In the genomic region with DNA sequence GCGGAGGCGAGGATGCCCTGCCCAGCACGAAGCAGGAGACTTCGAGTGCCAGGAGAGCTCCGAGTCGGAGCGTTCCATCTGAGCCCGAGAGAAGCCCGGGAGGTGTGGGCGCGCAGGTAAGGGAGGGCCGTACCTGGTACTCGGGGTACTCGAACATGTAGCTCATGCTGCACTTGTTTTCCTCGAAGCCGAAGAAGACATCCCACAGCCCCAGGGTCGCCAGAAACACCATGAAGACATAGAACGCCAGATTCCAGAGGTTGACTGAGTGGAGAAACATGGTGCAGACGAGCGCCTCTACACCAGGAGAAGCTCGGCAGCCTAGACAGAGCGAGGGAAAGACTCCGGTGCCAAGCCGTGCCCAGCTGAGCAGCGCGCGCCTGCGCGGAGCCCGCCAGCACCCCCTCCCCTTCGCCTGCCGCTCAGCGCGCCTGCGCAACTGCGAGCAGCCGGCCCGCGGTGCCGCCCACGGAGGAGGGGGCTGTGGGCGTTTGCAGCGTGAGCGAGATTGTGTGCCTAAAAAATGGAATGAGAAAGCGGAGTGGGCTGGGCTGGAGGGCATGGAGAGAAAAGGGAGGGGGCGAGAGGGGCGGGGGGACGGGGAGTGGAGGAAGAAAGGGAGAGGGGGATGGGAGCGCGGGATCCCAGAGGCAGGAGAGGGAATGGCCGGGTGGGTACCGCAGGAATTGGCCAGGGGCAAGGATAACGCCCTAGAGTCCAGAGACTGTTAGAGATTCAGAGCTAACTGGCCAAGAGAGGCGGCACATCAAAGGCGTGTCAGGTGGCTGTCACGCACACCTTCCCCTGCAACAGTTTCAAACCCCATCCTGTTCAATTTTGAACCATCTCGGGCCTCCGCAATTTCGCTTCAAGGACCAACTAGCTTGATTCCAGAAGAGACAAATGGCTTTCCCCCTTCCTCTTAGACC, we compare ENCODE assay signal across 8 mouse cellular contexts. TPM values are rescaled to one million over a fixed set of nuclear protein-coding genes. Genes with fewer than 3 reads are reported as not detected.
DNase-seq lines count a peak whose midpoint lies in the region; ATAC-seq and TF ChIP-seq lines count a peak whose summit lies in the region.

A gene (minus strand): TSS at position 384 of the 929 bp plus-strand sequence.

- in situ Hi-C loops in ES-E14 (cut with MboI; ENCODE audit: low sequenced_read_pairs in 2 of 2, unreplicated experiment in 2 of 2), result no loop called here

- peak within 1 kb of the TSS; percentile 81 for H3K4me2 ChIP-seq in hindbrain, embryonic 12.5 days (replicated peaks)
- H3K4me2 ChIP-seq in lung, postnatal 0 days (replicated peaks; ENCODE audit: low read depth, low read length), result peak within 1 kb of the TSS; percentile 98

- no peaks in the 10 kb centered on the region for H3K27me3 ChIP-seq in hindbrain, embryonic 12.5 days
- H3K27me3 ChIP-seq in lung, postnatal 0 days (replicated peaks; ENCODE audit: insufficient read depth, low read length), result no peaks in the 10 kb centered on the region

- under 1% methylated on average over 55 of the region's 59 CpGs for WGBS in hindbrain, embryonic 12.5 days
- WGBS in lung, postnatal 0 days, result under 1% methylated on average over 47 of the region's 59 CpGs

- no peaks in the 10 kb centered on the region for H3K36me3 ChIP-seq in ES-E14 (ENCODE audit: control insufficient read depth, insufficient read depth, low read length, poor library complexity, severe bottlenecking)
- H3K36me3 ChIP-seq in hindbrain, embryonic 12.5 days, result no peaks in the 10 kb centered on the region
- no peaks in the 10 kb centered on the region for H3K36me3 ChIP-seq in lung, postnatal 0 days (ENCODE audit: insufficient read depth, low read length)

- ATAC-seq in hindbrain, embryonic 12.5 days (ENCODE audit: low FRiP score), result peak; percentile 100
- ATAC-seq in lung, postnatal 0 days, result peak; percentile 99

- no peak within 1 kb of the TSS for H3K27ac ChIP-seq in ES-E14 (ENCODE audit: insufficient read depth, low read depth, low read length, poor library complexity, severe bottlenecking)
- peak within 1 kb of the TSS; percentile 81 for H3K27ac ChIP-seq in hindbrain, embryonic 12.5 days
- H3K27ac ChIP-seq in lung, postnatal 0 days (ENCODE audit: low read length), result no peak within 1 kb of the TSS

- H3K4me3 ChIP-seq in ES-E14 (ENCODE audit: insufficient read depth in 1 of 2, low read depth in 1 of 2, low read length in 2 of 2, poor library complexity in 1 of 2, severe bottlenecking in 1 of 2), result peak within 1 kb of the TSS; percentile 66 to 86
- peak within 1 kb of the TSS; percentile 72 for H3K4me3 ChIP-seq in hindbrain, embryonic 12.5 days
- H3K4me3 ChIP-seq in lung, postnatal 0 days (ENCODE audit: low read depth, low read length), result peak within 1 kb of the TSS; percentile 64

- no peaks in the 10 kb centered on the region for H3K4me1 ChIP-seq in ES-E14 (ENCODE audit: control insufficient read depth in 2 of 2, insufficient read depth in 2 of 2, low read length in 2 of 2, poor library complexity in 1 of 2)
- 0 out of 2 replicates have a peak, but pooled peaks cover 2% of the 10 kb centered on the region for H3K4me1 ChIP-seq in hindbrain, embryonic 12.5 days
- H3K4me1 ChIP-seq in lung, postnatal 0 days (ENCODE audit: insufficient read depth, low read depth, low read length), result no peaks in the 10 kb centered on the region; the same call in 1 of the 2 replicates

- peak; percentile 84 for DNase-seq in ES-E14 (ENCODE audit: low read depth, low spot score)
- DNase-seq in cerebellum, adult 8-10 months, result peak; percentile 91
- peak; percentile 87 to 91 for DNase-seq in frontal cortex, postnatal 10 days (ENCODE audit: low spot score in 2 of 2)
- DNase-seq in layer of hippocampus, postnatal 10 days (ENCODE audit: low spot score in 2 of 2), result peak; percentile 89 to 94
- DNase-seq in lung, postnatal 0 days (ENCODE audit: low spot score), result peak; percentile 95
- peak; percentile 64 for DNase-seq in ovary, postnatal 10 days (ENCODE audit: low spot score)
- peak; percentile 92 for DNase-seq in thymus, postnatal 0 days (ENCODE audit: low spot score)

- no peaks in the 10 kb centered on the region for H3K9me3 ChIP-seq in ES-E14 (ENCODE audit: control insufficient read depth, insufficient read depth, low read depth, low read length)
- H3K9me3 ChIP-seq in hindbrain, embryonic 12.5 days (replicated peaks), result no peaks in the 10 kb centered on the region
- H3K9me3 ChIP-seq in lung, postnatal 0 days (ENCODE audit: low read length), result no peaks in the 10 kb centered on the region

- no peak for TF ChIP-seq EP300 in lung, postnatal 0 days (IDR thresholded peaks at IDR 0.05)

- peak within 1 kb of the TSS; percentile 65 for H3K9ac ChIP-seq in ES-E14 (ENCODE audit: insufficient read depth, low read depth, low read length, poor library complexity, severe bottlenecking)
- peak within 1 kb of the TSS; percentile 81 for H3K9ac ChIP-seq in hindbrain, embryonic 12.5 days
- peak within 1 kb of the TSS; percentile 62 for H3K9ac ChIP-seq in lung, postnatal 0 days (replicated peaks; ENCODE audit: low read depth)

- peak; percentile 14; the same call in 1 of the 2 replicates for TF ChIP-seq CTCF in lung, postnatal 0 days (IDR thresholded peaks at IDR 0.05)

TF ChIP-seq in ES-E14, 5 proteins besides CTCF, POLR2A, EP300 and RAD21:
- TF ChIP-seq HCFC1 (IDR thresholded peaks at IDR 0.05; ENCODE audit: borderline replicate concordance, insufficient read depth, low read length) (no peak), ZC3H11A (IDR thresholded peaks at IDR 0.05; ENCODE audit: borderline replicate concordance, low read depth, low read length) (no peak), MAFK (IDR thresholded peaks at IDR 0.05; ENCODE audit: insufficient read depth, low read depth, low read length) (no peak), ZNF384 (IDR thresholded peaks at IDR 0.05; ENCODE audit: low read depth, low read length) (no peak), CHD2 (IDR thresholded peaks at IDR 0.05; ENCODE audit: low read depth, low read length) (no peak)

RNA-seq across cellular contexts. Expression of the gene that starts here (rescaled TPM):
- 21.3 and 21.8 TPM in 2 replicates for total RNA-seq in ES-E14 (2012; rRNA removed)
- polyA plus RNA-seq in hindbrain, embryonic 12.5 days (2016; fragmentation: Nextera tagmentation; extraction: Ambion mirVana), result 17.9 and 18.3 TPM in 2 replicates
- total RNA-seq in layer of hippocampus, postnatal 10 days (2021), result 10 to 100 TPM; 51.5 to 52.4 TPM
- polyA plus RNA-seq in lung, postnatal 0 days (2015; fragmentation: Nextera tagmentation; extraction: Ambion mirVana), result 2.0 and 2.5 TPM in 2 replicates
- polyA plus RNA-seq in thymus, postnatal 0 days (2015; fragmentation: Nextera tagmentation; extraction: Ambion mirVana), result 0.82 and 0.87 TPM in 2 replicates

Comparison
In these comparisons a context has a peak if more than half of its experiments do, and no peak if none do; other contexts are left out.
1. Peak in DNase-seq in thymus, postnatal 0 days; RNA of the gene not detected or under 1 TPM.